Mouse (Mus musculus) natural killer cell, adult 2 months (primary cell): ENCODE data around the gene Ralgapa1.
A peak's percentile ranks its signal among the peaks of the same experiment; 100 is the strongest.
"Not testable (repeated sequence)": the region's sequence is repeated elsewhere in the genome, so short reads cannot be mapped to it uniquely, and the experiment has no call there.

Experiments
- DNase-seq, 2 experiments: peaks; one replicate each; pipeline ENCODE4 v3.0.0; 2022; ENCODE audit warnings: low spot score in 2 of 2

Gene Ralgapa1

DNA sequence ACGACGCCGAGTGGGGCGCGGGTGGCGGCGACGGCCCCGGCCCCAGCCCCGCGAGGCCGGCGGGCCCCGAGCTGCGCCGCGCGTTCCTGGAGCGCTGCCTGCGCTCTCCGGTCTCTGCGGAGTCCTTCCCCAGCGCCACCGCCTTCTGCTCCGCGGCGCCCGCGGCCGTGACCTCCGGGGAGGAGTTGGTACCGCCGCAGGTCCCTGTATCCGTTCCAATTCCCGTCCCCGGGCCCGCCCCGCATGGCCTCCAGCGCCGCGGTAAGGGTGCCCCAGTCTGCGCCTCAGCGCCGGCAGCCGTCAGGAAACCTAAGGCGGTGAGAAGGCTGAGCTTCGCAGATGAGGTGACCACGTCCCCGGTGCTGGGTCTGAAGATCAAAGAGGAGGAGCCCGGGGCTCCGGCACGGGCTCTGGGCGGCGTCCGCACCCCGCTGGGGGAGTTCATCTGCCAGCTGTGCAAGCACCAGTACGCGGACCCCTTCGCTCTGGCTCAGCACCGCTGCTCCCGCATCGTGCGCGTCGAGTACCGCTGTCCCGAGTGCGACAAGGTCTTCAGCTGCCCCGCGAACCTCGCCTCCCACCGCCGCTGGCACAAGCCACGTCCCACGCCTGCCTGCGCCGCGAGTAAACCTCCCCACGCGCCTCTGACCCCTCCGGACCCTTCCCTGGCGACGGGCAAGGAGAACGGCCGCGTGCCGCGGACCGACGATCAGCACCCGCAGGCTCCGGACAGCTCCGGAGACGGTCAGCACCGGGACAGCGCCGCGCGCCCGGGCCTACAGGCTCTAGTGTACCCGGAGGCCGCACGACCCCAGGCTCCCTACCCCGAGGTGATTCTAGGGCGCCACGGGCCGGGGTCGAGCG lies 221.1 kb downstream of the Ralgapa1 start:
- DNase-seq = peak in 1 of 2 experiments; percentile 7

DNA sequence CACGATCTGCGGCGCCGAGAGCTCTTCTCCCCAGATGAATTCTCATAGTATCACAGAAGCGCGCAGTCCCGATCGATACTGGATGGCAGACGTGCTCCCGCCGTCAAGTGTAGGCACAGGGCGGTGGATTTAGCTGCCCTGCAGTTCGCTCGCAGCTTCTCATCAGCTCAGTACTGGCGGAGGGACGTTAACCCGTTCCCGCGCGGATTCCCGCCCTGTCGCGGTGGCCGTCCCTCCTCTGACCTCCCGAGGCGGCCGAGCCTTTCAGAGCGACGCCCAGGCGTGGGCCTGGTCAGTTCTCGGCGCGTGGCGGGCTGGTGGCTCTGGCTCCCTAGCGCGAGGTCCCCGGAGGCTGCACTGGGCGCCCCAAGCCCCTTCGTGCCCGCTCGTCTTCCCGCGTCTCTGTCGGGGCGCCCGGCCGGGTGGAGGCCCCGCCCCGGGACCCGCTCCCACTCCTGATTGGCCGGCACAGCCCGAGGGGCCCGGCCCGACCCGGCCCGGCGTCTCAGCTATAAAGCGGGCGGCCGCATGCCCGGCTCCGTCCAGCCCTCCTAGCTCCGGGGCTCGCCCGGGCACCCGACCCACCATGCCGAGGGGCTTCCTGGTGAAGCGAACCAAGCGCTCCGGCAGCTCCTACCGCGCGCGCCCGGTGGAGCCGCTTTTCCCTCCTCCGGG lies 221.9 kb downstream of the Ralgapa1 start, which contains the start of gene Insm2:
TSS of gene Insm2 (plus strand) at position 541 of the 675 bp plus-strand sequence.
- no peak for DNase-seq

DNA sequence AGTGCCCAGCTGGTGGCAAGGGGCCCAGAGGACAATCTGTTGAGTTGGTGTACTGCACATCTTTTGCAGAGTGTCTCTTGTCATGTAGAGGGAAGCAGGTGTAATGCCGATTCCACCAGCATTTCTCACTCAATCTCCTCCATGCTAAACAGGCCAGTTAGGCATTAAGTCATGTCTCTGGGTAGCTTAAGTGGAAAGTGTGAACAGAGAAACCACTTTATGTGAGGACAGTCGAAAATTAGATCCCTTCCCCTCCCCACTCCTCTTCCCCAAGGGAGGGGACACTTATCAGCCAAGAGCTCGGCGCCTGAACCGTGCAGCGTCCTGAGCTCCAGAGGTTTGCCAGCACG lies 222.5 kb downstream of the Ralgapa1 start:
- DNase-seq = no peak

DNA sequence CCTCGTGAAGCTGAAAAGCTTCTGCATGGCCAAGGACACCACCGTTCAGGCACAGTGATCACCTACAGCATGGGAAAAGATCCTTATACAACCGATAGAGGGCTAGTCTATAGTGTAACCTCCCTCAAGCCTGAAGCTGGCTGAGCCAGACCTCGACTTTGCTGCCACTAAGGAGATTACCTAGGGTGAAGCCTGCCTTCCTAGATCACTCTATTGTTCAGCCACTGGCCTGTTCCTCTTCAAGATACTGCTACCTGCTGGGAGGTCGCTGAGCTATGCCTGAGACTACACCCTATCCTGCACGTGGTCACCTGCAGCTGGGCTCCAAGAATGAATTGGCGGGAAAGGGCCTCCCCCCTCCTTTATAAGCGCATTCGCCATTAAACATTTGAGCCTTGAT lies 234.0 kb downstream of the Ralgapa1 start:
- DNase-seq = not testable (repeated sequence)

DNA sequence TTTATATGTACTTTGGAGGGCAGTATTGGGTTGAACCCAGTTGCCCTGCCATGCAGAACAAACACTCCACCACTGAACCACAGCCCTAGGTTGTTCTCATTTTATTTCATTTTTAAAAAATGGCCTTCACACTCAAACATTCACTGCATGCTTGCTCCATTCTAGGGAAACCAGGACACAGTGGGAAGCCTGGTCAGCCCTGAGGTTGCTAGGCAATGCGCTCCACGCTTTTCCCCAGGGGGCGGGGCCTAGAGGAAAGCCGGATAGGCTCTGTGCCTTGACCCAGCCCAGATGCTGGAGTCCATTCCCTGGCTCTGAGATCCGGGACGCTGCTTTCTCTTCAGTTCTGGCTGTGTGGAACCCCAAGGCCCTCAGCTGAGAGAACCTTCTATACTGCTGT lies 247.2 kb downstream of the Ralgapa1 start:
- DNase-seq = no peak

DNA sequence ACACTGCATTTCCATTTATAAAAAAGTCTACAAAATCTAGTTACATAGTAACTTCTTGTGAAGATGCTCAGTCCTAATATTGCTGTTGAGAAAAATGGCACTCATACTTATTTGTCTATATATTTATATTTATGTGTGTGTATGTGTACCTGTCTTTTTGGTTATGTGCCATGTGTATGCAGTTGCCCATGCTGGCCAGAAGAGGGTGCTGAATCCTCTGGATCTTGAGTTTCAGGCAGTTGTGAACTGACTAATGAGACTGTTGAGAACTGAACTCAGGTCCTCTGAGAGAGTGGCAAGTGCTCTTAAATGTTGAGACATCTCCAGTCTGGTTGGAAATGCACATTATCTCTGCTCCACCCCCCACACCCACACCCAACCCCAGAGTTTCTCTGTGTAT lies 247.9 kb downstream of the Ralgapa1 start:
- no peak for DNase-seq

DNA sequence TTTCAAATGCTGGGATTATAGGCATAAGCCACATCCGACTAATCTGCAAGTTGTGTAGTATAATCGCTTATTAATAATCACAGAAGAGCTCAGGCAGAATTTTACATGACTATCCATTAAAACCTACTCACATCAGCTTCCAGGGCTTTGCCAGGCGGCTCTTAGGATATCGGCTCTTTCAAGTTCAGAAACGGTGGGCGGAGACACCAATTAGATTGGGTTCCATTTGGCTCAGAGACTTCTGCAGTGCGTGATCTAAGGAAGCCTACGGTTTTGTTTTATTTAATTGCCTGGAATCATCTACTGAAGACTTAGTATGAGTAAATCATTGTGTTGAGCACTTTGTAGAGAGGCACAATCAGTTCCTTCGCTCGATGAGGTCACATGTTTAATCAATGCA lies 249.3 kb downstream of the Ralgapa1 start:
- no peak for DNase-seq

DNA sequence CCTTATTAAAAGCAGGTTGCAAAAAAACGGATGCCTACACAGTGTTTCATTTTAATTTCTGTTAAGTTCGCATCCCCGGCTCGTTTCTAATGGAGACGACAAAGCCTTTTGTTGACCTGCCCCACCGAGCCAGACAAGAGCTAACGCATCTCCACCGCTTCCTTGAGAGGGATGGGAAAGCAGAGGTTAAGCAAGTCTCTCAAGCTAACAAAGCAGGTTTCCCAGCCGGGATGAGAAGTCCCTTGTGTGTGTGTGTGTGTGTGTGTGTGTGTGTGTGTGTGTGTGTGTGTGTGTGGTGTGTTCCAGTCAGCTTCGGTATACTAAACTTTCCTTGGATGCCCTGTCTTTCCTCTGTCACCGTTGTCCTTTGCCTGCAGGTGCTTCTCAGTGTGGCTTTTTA lies 249.8 kb downstream of the Ralgapa1 start:
- DNase-seq = no peak

DNA sequence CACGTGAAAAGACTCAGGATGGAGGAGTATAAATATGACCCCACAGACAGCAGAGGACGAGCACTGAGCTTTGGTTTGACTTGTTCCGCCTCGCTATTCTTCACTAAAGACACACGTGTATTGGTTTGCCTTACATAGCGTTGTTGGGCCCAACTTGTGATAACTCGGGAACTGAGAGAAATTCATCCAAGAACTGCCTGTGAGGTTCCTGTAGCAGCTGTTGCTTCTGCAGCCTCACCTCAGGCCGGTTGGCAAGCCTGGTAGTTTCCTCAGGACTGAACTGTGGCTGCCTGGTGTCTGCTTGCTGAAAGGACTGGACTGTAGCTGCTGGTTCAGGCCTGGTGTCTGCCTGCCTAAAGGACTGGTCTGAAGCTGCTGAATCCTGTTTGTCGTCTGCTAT lies 250.3 kb downstream of the Ralgapa1 start:
- DNase-seq = no peak

DNA sequence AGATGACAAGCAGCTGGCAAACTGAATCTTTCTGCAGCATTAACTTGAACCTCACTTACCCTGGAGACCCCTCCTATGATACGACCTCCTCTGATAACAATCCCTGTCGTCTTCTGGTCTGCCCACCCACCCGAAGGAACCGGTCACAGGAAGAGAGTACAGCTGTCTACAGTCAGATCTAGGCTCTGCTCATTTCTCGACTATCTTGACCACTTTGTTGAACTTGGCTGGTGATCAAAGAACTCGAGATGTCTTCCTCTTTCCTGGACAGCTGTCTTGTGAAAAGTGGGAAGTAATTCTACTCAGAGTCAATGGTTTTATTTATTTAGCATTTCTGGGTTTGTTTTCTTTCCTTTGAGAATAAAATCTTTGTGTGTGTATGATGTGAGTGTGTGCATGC lies 251.3 kb downstream of the Ralgapa1 start:
- DNase-seq = no peak

DNA sequence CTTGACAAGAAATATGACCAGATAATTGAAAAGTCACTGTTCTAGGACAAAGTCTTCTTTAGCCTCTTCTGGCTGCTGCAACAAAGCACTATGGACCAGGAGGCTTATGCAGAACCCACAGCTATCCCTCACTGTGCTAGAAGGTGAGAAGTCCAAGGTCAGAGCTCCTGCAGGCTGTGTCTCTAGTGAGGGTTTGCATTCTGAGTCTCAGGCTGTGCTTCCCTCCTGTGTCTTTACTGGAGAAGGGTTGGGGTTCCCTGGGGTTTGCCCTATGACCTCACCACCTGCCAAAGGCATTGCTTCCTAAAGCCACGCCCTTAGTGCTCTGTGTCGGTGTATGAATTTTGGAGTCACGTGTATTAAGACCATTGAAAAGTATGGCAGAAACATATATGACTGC lies 252.5 kb downstream of the Ralgapa1 start:
- DNase-seq = no peak

DNA sequence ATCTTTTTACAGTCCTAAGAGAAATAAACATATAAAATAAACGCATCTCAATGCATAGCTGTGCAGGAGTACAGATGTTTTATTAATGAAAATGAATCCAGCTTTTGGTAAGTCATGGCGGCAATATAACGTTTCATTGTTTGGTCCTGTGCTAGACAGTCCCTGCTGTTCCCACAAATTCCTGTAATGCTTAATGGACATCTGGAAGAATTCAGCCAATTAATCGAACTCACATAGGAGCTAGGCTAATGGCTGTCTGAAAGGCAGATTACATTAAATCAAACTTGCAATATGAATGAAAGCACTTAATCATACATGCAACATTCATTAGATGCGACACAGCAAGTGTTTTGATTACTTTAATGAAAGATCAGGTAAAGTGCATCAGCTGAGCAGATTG lies 254.1 kb downstream of the Ralgapa1 start:
- no peak for DNase-seq

DNA sequence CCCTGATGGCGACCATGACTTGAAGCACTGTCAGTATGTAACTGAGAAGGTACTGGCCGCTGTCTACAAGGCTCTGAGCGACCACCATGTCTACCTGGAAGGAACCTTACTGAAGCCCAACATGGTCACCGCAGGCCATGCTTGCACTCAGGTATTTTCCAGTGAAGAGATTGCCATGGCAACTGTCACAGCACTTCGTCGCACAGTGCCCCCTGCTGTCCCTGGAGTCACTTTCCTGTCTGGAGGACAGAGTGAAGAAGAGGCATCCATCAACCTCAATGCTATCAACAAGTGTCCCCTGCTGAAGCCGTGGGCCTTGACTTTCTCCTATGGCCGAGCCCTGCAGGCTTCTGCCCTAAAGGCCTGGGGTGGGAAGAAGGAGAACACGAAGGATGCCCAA lies 255.1 kb downstream of the Ralgapa1 start:
- DNase-seq = no peak

DNA sequence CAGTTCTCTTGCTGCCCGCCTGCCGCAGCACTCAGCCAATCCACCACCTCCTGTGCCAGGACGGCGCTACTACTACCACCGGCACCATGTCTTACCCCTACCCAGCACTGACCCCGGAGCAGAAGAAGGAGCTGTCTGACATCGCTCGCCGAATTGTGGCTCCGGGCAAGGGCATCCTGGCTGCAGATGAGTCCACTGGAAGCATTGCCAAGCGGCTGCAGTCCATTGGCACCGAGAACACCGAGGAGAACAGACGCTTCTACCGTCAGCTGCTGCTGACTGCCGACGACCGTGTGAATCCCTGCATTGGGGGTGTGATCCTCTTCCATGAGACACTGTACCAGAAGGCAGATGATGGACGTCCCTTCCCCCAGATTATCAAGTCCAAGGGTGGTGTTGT lies 255.8 kb downstream of the Ralgapa1 start, which contains the start of gene Aldoart2:
TSS of gene Aldoart2 (plus strand) at position 34 of the 400 bp plus-strand sequence.
- no peak for DNase-seq

DNA sequence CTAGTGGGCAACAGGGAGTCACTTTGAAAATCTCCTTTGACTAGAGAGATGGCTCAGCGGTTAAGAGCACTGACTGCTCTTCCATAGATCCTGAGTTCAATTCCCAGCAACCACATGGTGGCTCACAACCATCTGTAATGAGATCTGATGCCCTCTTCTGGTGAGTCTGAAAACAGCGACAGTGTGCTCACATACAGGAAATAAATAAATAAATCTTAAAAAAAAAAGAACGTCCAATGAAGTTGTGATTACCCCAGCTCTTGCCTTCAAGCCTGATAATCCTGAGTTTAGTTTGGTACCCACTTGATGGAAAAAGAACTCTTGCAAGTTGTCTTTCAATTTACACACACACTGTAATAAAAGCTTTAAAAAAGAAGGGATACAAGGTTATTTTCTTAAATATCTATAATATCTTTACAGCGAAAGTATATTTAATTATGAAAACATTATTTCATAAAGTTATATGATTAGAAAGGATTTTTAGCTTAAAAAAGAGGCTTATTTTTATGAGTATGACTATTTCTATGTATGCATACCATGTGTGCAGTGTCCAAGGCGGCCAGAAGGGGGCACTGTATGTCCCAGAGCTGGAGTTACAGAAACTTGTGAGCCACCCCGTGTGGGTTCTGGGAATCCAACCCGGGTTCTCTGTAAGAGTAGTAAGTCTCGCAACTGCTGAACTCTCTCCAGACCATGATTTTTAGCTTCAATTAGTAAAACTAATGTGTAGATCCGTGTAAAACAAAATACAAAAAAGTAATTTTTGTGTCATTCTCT lies 256.6 kb downstream of the Ralgapa1 start:
- no peak for DNase-seq

DNA sequence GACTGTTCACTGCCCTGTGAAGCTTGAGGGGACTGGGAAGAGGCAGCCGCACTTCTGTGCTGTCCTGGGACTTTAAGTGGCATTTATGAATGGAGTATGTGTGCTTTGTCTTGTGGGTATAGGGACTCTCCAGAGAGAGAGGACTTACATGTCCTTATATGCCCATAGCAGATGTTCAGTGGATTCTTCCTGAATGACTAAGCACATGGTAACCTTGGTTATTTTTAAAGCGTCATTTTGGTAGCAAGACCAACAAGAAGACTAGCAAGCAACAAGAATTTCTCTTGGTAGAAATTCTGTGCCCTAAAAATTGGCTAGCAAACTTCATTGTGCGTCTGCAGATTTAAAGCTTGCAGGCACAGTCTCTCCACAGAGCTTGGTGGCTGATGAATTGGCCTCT lies 257.2 kb downstream of the Ralgapa1 start:
- no peak for DNase-seq

DNA sequence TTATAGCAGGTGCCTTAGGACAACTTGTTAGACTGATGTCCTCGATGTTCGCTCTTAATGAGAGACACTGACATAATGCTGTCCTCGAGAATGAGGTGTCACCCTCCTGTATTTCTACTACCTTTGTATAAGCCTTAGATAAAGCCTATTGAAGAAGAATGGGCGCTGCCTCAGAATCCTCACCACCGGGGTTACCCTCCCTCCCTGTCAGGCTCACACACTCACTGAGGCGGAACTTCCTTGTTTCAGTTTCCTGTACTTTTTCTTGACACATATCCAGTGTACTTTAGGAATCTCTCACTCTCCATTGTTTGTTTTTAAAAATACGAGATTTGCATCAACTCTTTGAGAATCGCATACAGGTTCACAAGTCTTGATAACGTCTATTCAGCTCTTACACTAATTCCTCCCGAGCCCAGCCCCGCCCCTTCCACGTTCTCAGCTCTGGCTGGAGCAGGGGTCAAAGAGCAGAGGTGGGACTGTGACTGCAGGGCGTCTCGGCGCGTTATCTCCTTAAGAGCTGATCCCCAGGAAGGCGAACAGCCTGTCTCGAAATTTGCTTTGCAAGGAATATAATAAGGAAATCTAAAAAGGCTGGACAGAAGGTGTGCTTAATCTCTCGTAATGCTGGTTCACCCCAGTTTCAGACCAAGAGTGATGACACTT lies 260.8 kb downstream of the Ralgapa1 start:
- peak; percentile 4 to 8 for DNase-seq

DNA sequence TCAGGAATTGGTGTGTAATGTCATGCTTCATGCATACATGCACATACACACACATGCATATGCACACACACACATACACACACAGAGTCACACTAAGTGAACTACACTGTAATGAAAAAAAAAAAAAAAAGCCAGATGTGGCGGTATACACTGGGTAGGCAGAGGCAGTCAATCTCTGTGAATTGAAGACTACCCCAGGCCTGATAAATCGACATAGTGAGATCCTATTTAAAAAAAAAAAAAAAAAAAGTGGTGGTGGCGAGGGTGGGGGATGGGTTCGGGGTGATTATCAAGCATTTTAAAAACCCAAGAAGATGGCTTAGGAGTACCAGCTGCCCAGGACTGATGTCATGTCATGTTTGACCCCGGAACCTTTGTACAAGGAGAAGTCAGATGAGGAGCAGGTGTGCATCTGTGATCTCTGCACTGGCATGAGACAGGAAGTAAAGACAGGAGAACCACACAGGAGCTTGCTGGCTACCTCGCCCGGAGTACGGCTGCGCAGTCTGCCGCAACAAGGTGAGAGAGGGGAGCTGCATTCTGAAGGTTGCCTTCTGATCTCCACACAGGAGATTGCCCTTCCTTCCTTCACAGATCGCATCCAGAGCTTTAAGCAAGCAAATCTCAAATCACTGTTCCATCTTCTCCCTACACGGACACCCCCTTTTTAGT lies 261.6 kb downstream of the Ralgapa1 start:
- DNase-seq = no peak

DNA sequence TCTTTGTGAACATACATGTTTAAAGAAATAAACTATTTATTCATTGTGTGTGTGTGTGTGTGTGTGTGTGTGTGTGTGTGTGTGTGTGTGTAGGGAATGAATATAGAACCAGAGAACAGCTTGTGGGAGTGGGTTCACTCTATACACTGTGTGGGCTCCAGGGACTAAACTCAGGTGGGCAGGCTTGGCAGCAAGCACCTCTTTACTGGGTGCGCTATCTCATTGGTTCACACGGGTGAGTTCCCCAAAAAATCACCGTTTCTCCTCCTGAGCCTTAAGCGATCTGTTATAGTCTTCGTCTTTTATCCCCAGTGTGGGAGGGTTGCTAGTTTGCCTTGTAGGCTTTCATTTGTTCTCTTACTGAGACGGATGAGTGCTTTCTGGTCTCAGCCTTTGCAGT lies 263.1 kb downstream of the Ralgapa1 start:
- DNase-seq = no peak

DNA sequence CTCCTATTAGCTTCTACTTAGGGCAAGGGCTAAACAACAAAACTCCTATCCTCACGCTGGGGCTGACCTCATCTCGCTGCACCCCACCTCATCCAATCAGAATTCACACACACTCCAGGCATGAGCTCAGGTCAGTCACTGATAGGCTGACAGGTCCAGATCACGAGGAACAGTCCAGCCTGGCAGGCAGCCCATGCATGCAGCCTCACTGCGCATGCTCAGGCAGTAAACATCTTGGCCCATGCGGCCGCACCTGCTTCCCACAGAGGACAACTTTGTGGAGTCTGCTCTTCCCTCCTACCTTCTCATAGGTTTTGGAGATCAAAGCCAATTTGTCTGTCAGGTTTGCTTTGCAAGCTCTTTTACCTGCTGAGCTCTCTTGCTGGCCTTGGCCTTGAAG lies 266.1 kb downstream of the Ralgapa1 start:
- DNase-seq = not testable (repeated sequence)
